Mouse (Mus musculus) stomach, embryonic 16.5 days (tissue): ENCODE measurements around the gene Txndc12. TPM values are rescaled to one million over a fixed set of nuclear protein-coding genes. Genes with fewer than 3 reads are reported as not detected.

Source experiments
- ATAC-seq: fragments of 200-750 bp; cut with Nextera tagmentation; 2 replicates; pipeline ENCODE4 v1.8.0; 2017; ENCODE audit warnings: moderate number of reproducible peaks, moderate TSS enrichment; ENCODE audit not compliant: insufficient read depth, low FRiP score
- H3K27ac ChIP-seq: fragments of 300-500 bp; sonication (generic); 2 replicates; pipeline ENCODE4 v1.5.1; 2014; ENCODE audit warnings: low read length
- H3K27me3 ChIP-seq: fragments of 300-500 bp; sonication (generic); 2 replicates; pipeline ENCODE4 v1.6.1; 2014; ENCODE audit warnings: low read length, control low read depth, mixed read lengths; ENCODE audit not compliant: control insufficient read depth, insufficient read depth
- H3K36me3 ChIP-seq: fragments of 300-500 bp; sonication (generic); 2 replicates; pipeline ENCODE4 v1.6.1; 2014; ENCODE audit warnings: low read length; ENCODE audit not compliant: control insufficient read depth, insufficient read depth
- H3K4me1 ChIP-seq: fragments of 300-500 bp; sonication (generic); 2 replicates; pipeline ENCODE4 v1.6.1; 2014; ENCODE audit warnings: low read length, control low read depth, mixed read lengths; ENCODE audit not compliant: control insufficient read depth, insufficient read depth
- H3K4me2 ChIP-seq: fragments of 300-500 bp; sonication (generic); 2 replicates; pipeline ENCODE4 v1.6.1; 2014; ENCODE audit warnings: low read depth, low read length, mixed read lengths
- H3K4me3 ChIP-seq: fragments of 300-500 bp; sonication (generic); replicated peaks from 2 replicates; pipeline ENCODE4 v1.5.1; 2014; ENCODE audit warnings: mild to moderate bottlenecking, low read length
- H3K9ac ChIP-seq: fragments of 300-500 bp; sonication (generic); 2 replicates; pipeline ENCODE4 v1.6.1; 2014; ENCODE audit warnings: low read length
- H3K9me3 ChIP-seq: fragments of 300-500 bp; sonication (generic); replicated peaks from 2 replicates; pipeline ENCODE4 v1.6.1; 2016; ENCODE audit warnings: low read length, control low read depth; ENCODE audit not compliant: control insufficient read depth
- WGBS: fragments of 180-500 bp; shearing (Covaris S2); extraction: QIAGEN DNeasy Blood & Tissue Kit; methylation state at CpG from one replicate; pipeline ENCODE4 v1.1.7; 2014; 5-methylcytosine and 5-hydroxymethylcytosine counted together
- polyA plus RNA-seq: library from polyadenylated mRNA; unstranded; fragments of >200 nt; fragmentation: Nextera tagmentation; extraction: Ambion mirVana; gene quantifications from 2 replicates; pipeline ENCODE4 v1.2.1, GENCODE M21; 2015

Txndc12 gene
- 92.4 and 104 TPM in 2 replicates for polyA plus RNA-seq

DNA sequence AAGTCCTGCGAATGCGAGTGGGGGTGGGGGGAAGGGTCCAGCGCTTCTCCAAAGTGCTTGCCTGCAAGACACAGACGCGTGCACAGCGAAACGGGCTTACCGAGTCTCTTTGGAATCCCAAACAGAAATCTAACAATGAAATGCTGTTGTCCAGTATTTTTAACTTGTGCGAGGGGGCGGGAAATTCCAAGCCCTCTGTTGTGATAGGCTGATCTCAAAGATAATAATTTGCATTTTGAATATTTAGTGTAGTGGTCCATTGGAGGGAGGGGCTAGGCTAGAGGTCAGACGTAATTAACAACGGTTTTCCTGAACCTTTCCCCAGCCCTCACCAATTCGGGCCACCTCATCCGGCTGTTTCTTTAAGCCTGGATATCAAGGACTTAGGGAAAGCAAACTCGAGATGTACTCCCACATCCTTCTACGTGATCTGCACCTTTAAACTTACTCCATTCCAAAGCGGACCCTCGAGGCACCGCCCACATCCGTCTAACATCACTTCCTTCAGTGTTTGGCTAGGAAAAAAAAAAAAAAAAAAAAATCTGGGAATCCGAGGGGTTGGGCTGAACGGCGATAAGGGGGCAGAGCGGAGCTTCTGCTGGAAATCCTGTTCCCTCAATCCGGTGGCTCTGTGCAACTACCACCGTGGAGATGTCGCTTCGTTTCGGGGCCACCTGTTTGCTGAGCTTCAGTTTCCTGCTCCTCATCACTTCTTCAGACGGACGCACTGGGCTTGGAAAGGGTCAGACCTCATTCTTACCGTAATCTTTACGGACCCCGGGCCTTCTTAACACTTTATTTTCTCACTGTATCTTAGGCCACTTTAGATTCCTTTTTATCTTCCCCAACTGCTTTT lies at the start of gene Txndc12:
Txndc12 (plus strand) TSS at position 487 of the 856 bp plus-strand sequence.
- Histone ChIP-seq H3K9me3 (no peaks in the 10 kb centered on the region), H3K27me3 (no peaks in the 10 kb centered on the region), H3K9ac (peak within 1 kb of the TSS; percentile 94), H3K4me1 (peaks cover 18% of the 10 kb centered on the region), H3K4me2 (peak within 1 kb of the TSS; percentile 77), H3K27ac (peak within 1 kb of the TSS; percentile 98), H3K4me3 (peak within 1 kb of the TSS; percentile 88), H3K36me3 (no peaks in the 10 kb centered on the region)
- WGBS: under 1% methylated on average over 34 of the region's 34 CpGs
- ATAC-seq: peak; percentile 81

DNA sequence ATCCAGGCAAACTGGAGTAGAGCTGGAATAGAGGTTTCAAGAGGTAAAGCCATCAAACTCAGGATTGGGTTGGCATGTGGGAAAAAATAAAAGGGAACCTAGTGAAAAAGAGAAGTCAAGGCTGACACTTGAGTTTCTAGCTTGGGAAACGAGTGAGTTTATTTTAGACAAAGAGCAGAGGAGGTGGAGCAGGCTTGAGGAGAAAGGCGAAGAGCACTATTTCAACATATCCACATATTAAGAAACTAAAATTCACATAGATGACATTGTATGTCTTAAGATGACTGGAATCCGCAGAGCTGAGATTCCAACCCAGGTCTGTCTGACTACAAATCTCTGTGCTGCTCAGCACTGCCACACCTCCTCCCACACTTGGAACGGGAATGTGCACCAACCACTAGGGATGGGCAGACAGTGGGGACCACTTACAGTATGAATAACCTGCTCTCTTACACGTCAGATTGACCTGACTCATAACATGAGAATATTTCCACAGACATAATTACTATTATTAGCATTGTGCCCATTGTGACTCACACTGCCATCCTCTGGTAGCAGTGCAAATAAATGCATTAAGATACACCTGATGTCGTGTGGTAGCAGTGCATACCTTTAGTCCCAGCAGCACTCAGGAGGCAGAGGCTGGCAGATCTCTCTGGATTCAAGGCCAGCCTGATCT lies 45.0 kb upstream of the Txndc12 start:
- 64% methylated on average over 6 of the region's 6 CpGs for WGBS
- Histone ChIP-seq H3K27ac (no peak overlapping the region), H3K4me2 (no peak overlapping the region), H3K27me3 (no peaks in the 10 kb centered on the region), H3K4me3 (no peak overlapping the region), H3K9ac (no peak overlapping the region), H3K9me3 (no peaks in the 10 kb centered on the region), H3K36me3 (no peaks in the 10 kb centered on the region), H3K4me1 (no peaks in the 10 kb centered on the region)
- ATAC-seq: no peak

DNA sequence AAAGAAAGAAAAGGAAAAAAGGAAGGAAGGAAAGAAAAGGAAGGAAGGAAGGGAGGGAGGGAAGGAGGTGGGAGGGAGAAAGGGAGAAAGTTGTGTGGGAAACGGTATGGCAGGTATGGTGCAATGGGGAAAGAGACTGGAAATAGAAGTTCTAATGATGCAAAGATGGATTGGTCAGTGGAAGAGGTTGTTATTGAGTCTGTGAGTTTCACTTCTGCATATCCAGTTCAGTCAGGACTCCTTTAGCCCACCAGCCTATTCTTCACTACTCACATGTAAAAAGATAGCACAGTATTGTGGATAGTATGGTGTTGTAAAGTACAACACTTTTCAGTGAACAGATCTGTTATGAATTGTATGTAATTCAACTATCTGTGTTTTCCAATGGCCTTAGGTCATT lies 43.9 kb upstream of the Txndc12 start:
- Histone ChIP-seq H3K9ac (no peak overlapping the region), H3K4me2 (no peak overlapping the region), H3K9me3 (no peaks in the 10 kb centered on the region), H3K27ac (no peak overlapping the region), H3K27me3 (no peaks in the 10 kb centered on the region), H3K36me3 (no peaks in the 10 kb centered on the region), H3K4me1 (no peaks in the 10 kb centered on the region), H3K4me3 (no peak overlapping the region)
- no peak for ATAC-seq
- WGBS: 69% methylated on average over 1 of the region's 1 CpGs

DNA sequence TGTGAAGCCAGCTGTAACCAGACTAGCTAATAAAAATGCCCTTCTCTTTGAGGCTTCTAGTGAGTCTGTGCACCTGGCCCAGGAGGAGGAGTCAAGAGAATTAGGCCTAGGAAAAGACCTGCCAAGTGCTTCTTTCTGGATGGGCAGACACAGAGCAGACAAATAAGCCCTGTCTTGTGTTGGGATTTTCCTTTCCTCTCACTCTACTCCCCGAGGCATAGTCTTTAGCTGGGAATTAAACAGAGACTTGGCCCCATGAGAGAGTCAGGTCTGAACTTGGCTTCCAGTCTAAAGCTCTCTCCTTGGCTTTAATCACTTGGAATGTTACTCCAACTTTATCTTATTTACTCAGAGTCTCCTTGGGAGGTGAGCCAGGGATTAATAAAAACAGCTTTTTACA lies 40.5 kb upstream of the Txndc12 start:
- Histone ChIP-seq H3K27ac (no peak overlapping the region), H3K4me1 (no peaks in the 10 kb centered on the region), H3K4me3 (no peak overlapping the region), H3K36me3 (no peaks in the 10 kb centered on the region), H3K9ac (no peak overlapping the region), H3K27me3 (no peaks in the 10 kb centered on the region), H3K9me3 (no peaks in the 10 kb centered on the region), H3K4me2 (no peak overlapping the region)
- ATAC-seq: no peak
- WGBS: 46% methylated on average over 1 of the region's 1 CpGs

DNA sequence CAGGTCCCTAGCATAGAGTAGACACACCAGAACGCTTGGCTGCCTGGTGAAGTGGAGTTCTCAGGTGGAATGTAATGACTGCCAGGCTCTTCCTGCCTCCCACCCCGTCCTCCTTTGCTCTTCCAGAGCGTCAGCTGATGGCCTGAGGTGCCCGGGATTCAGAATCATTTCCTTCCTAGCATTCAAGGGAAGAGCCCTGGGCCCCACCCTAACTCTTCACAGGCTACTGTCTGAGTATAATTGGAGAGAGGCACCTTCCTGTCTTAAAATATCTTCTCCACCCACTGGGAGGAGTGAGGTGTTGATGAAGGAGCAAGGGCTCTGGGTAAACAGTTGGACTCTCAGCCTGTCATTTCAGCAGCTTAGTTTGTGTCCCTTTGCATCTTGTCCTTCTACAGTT lies 37.7 kb upstream of the Txndc12 start:
- no peaks in the 10 kb centered on the region for H3K27me3 ChIP-seq
- no peak for ATAC-seq
- no peak overlapping the region for H3K4me2 ChIP-seq
- no peak overlapping the region for H3K4me3 ChIP-seq
- H3K27ac ChIP-seq: no peak overlapping the region
- H3K9ac ChIP-seq: no peak overlapping the region
- H3K9me3 ChIP-seq: no peaks in the 10 kb centered on the region
- WGBS: 49% methylated on average over 4 of the region's 4 CpGs
- H3K36me3 ChIP-seq: no peaks in the 10 kb centered on the region
- no peaks in the 10 kb centered on the region for H3K4me1 ChIP-seq

DNA sequence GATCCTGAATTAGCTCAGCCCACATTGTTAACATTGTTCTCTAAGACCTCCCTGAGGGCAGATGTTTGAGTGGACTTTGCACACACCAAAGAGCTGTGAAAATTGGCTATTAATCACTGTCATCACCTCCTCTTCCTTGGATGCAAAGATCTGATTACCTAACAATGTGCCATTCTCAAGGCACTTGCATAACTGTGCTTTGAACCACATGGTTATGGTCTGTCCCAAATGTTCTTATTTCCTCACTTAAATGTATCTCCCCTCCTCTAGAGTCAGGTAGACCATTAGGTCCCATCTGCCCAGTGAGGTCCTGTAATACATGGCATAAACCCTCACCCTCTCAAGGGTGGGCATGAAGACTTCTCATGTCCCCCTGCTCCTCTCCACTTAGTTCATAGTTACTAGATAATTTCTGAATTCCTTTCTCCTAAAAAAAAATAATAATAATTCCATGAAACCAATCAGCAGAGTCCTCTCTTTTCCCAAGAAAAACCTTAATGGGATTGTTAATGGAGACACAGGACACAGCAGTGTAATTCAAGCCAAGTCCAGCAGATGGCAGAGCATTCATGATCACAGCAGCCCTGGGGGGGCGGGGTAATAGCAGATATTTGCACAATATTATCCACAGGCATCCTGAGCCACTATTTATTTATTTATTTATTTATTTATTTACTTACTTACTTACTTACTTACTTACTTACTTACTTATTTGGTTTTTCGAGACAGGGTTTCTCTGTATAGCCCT lies 36.1 kb upstream of the Txndc12 start:
- no peak overlapping the region for H3K9ac ChIP-seq
- no peak for ATAC-seq
- no peaks in the 10 kb centered on the region for H3K27me3 ChIP-seq
- 61% methylated on average over 2 of the region's 2 CpGs for WGBS
- H3K4me3 ChIP-seq: no peak overlapping the region
- H3K4me2 ChIP-seq: no peak overlapping the region
- no peaks in the 10 kb centered on the region for H3K9me3 ChIP-seq
- no peaks in the 10 kb centered on the region for H3K36me3 ChIP-seq
- H3K27ac ChIP-seq: no peak overlapping the region
- H3K4me1 ChIP-seq: no peaks in the 10 kb centered on the region

DNA sequence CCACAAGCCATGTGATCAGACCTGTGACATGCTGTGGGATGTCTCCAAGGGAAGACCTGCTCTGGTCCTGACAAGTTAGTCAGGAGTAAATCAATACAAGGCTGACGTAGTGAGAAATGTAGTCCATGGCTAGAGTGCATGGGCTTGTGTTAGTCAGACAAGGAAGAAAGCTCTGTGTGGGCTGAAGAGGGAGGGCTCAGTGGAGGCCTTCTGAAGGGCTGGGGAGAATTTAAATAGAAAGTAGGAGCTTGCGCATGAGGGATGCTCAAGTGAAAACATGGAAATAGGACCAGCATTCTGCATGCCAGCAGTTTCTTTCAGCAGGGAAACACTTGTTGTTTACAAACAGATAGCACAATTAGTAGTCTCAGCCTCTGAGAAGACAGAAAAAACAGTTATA lies 30.9 kb upstream of the Txndc12 start:
- Histone ChIP-seq H3K27ac (no peak overlapping the region), H3K4me1 (no peaks in the 10 kb centered on the region), H3K9ac (no peak overlapping the region), H3K27me3 (no peaks in the 10 kb centered on the region), H3K9me3 (no peaks in the 10 kb centered on the region), H3K4me2 (no peak overlapping the region), H3K4me3 (no peak overlapping the region), H3K36me3 (no peaks in the 10 kb centered on the region)
- no peak for ATAC-seq
- 73% methylated on average over 2 of the region's 2 CpGs for WGBS

DNA sequence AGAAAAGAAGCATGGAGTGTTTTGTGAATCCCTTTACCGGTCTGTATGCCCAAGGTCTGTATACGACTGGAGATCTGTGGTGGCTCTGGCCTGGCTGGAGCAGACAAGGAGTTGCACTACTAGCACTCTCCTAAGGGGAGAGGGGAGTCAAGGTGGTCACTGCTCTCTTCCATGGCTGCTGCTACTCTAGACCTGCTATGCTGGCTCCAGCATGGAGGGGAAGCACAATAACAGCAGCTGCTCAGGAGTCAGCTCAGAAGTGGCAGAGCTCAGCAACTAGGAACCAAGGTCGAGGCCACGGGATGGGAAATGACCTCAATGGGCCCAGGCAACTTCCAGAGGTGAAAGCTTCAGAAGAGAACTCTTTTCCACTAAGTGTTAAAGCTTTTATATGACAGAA lies 23.3 kb upstream of the Txndc12 start:
- Histone ChIP-seq H3K4me3 (no peak overlapping the region), H3K27ac (no peak overlapping the region), H3K27me3 (no peaks in the 10 kb centered on the region), H3K4me2 (no peak overlapping the region), H3K36me3 (no peaks in the 10 kb centered on the region), H3K9ac (no peak overlapping the region), H3K9me3 (no peaks in the 10 kb centered on the region), H3K4me1 (no peaks in the 10 kb centered on the region)
- WGBS: 64% methylated on average over 4 of the region's 4 CpGs
- ATAC-seq: no peak

DNA sequence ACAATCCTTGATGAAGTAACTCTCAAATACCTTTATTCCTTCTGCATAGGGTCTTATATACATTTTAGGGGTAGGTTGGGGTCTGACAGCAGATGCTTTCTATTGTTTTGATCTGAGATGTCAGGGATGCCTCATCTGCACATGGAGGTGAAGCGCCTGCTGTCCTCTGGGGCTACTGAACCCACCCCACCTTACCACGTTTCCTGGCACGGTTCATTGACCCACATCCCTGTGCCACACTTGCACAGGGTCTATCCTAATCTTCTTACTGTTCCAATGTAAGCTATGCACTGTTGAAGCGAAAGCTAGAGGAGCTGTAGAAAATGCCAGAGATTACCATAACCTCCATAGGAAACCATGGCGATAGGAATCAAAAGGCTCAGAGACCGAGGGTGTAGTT lies 22.9 kb upstream of the Txndc12 start:
- ATAC-seq: no peak
- H3K9me3 ChIP-seq: no peaks in the 10 kb centered on the region
- WGBS: 71% methylated on average over 6 of the region's 6 CpGs
- H3K4me2 ChIP-seq: no peak overlapping the region
- H3K9ac ChIP-seq: no peak overlapping the region
- no peaks in the 10 kb centered on the region for H3K27me3 ChIP-seq
- no peak overlapping the region for H3K27ac ChIP-seq
- no peak overlapping the region for H3K4me3 ChIP-seq
- H3K36me3 ChIP-seq: no peaks in the 10 kb centered on the region
- no peaks in the 10 kb centered on the region for H3K4me1 ChIP-seq
